Mouse (Mus musculus) limb, embryonic 15.5 days (tissue): Measurements from ENCODE around the gene Cd72. TPM values are rescaled to one million over a fixed set of nuclear protein-coding genes. Genes with fewer than 3 reads are reported as not detected.

Source experiments
- ATAC-seq: fragments of 200-750 bp; cut with Nextera tagmentation; 2 replicates; pipeline ENCODE4 v1.8.0; 2017; ENCODE audit warnings: low read depth, moderate TSS enrichment; ENCODE audit not compliant: insufficient number of reproducible peaks, low FRiP score, low TSS enrichment
- H3K27ac ChIP-seq: fragments of 300-500 bp; sonication (generic); 2 replicates; pipeline ENCODE4 v1.5.1; 2015; ENCODE audit warnings: moderate library complexity, mild to moderate bottlenecking, inconsistent platforms
- H3K27me3 ChIP-seq: fragments of 300-500 bp; sonication (generic); 2 replicates; pipeline ENCODE4 v1.6.1; 2015; ENCODE audit warnings: inconsistent platforms
- H3K36me3 ChIP-seq: fragments of 300-500 bp; sonication (generic); 2 replicates; pipeline ENCODE4 v1.6.1; 2015; ENCODE audit warnings: inconsistent platforms
- H3K4me1 ChIP-seq: fragments of 300-500 bp; sonication (generic); 2 replicates; pipeline ENCODE4 v1.6.1; 2015; ENCODE audit warnings: inconsistent platforms
- H3K4me2 ChIP-seq: fragments of 300-500 bp; sonication (generic); 2 replicates; pipeline ENCODE4 v1.6.1; 2015; ENCODE audit warnings: mild to moderate bottlenecking, inconsistent platforms
- H3K4me3 ChIP-seq: fragments of 300-500 bp; sonication (generic); 2 replicates; pipeline ENCODE4 v1.5.1; 2015; ENCODE audit warnings: mild to moderate bottlenecking, inconsistent platforms
- H3K9ac ChIP-seq: fragments of 300-500 bp; sonication (generic); 2 replicates; pipeline ENCODE4 v1.6.1; 2015; ENCODE audit warnings: inconsistent platforms
- H3K9me3 ChIP-seq: fragments of 300-500 bp; sonication (generic); 2 replicates; pipeline ENCODE4 v1.6.1; 2016; ENCODE audit warnings: inconsistent platforms
- WGBS: fragments of 180-500 bp; shearing (Covaris S2); methylation state at CpG from one replicate; pipeline ENCODE4 v1.1.7; 2015; 5-methylcytosine and 5-hydroxymethylcytosine counted together
- polyA plus RNA-seq: library from polyadenylated mRNA; unstranded; fragments of >200 nt; fragmentation: Nextera tagmentation; extraction: Ambion mirVana; gene quantifications from 2 replicates; pipeline ENCODE4 v1.2.1, GENCODE M21; 2015

Cd72 gene
- polyA plus RNA-seq, 1 experiment from 2014 or later = 4.1 TPM

- Histone ChIP-seq H3K36me3 (peaks cover 8% of the 10 kb centered on the region; the same call in 1 of the 2 replicates), H3K9ac (peak overlapping the region; percentile 52), H3K27ac (peak overlapping the region; percentile 89), H3K4me1 (peaks cover 33% of the 10 kb centered on the region), H3K27me3 (no peaks in the 10 kb centered on the region), H3K4me2 (peak overlapping the region; percentile 63), H3K9me3 (no peaks in the 10 kb centered on the region), H3K4me3 (peak overlapping the region; percentile 55)
- 69% methylated on average over 12 of the region's 12 CpGs for WGBS
- no peak for ATAC-seq
Observed at GRCm38 (mm10) chr4:43407071-43407920, 47.1 kb downstream of the Cd72 start.

DNA sequence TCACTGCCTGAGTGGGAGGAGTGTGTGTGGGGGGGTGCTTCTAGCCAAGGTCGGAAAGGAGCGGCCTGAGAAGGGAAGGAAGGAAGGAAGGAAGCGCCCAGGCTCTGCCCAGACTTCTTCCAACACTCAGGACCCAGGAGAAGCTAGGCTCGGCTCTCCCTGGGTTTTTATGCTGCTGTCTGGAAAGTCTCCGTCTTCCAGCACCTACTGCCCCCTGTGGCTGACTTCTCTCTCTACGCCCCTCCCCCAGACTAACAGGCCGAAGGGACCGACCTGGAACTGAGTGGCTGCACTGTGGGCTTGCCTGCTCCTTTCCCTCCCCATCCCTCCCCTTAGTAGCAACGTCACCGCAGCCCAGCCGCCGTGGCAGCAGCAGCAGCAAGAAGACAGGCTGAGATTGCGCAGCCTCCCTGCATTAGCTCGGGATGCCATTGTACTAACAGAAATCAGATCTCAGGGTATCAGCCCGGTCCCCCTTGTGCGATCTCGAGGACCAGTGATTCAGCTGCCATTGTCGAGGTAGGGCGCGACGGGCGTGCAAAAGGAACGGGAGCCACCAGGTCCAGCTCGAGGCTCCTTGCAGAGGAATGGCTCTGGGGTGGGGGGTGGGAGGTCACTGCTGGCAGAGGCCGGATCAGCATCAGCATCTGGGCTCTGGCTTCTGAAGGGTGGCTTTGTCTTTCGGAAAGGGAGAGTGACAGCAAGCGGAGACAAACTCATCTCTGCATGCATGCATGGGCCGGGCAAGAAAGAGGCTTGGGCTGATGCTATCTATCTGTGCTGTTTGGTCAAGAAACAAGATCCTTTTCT, 48.1 kb downstream of the Cd72 start:
- ATAC-seq = peak; percentile 92
- 3% methylated on average over 28 of the region's 28 CpGs for WGBS

DNA sequence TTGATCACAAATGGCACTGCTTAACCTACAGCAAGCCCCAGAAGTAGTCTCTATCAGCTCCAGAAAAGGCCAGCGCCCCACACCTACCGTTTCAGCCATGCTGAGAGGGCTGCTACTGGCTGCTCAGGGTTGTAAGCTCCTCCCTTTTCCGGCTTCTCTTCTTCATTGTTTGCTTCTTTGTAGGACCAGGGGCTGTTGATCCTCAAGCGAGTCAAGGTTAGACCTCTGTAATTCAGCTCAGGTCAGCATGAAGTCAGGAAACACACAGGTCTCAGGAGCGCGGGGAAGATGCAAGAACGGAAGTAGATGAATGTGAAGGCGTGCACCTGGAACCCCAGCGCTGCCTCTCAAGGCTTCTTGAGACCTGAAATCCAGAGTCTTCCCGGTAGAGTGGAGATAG, 49.7 kb downstream of the Cd72 start:
- no peak overlapping the region for H3K9ac ChIP-seq
- H3K4me3 ChIP-seq = no peak overlapping the region
- no peak overlapping the region for H3K4me2 ChIP-seq
- H3K36me3 ChIP-seq = 0 out of 2 replicates have a peak, but pooled peaks cover 2% of the 10 kb centered on the region
- peaks cover 59% of the 10 kb centered on the region for H3K4me1 ChIP-seq
- no peaks in the 10 kb centered on the region for H3K9me3 ChIP-seq
- no peak overlapping the region for H3K27ac ChIP-seq
- ATAC-seq = no peak
- 94% methylated on average over 10 of the region's 10 CpGs for WGBS
- H3K27me3 ChIP-seq = no peaks in the 10 kb centered on the region

More for the DNA sequence above, 48.1 kb downstream of the Cd72 start:
- H3K27me3 ChIP-seq = no peaks in the 10 kb centered on the region
- peak overlapping the region; percentile 52 for H3K9ac ChIP-seq
- peaks cover 42% of the 10 kb centered on the region for H3K4me1 ChIP-seq
- peak overlapping the region; percentile 55 for H3K4me3 ChIP-seq
- no peaks in the 10 kb centered on the region for H3K9me3 ChIP-seq
- peaks cover 4% of the 10 kb centered on the region; the same call in 1 of the 2 replicates for H3K36me3 ChIP-seq
- H3K4me2 ChIP-seq = peak overlapping the region; percentile 63
- H3K27ac ChIP-seq = peak overlapping the region; percentile 89

- Histone ChIP-seq H3K4me1 (peaks cover 66% of the 10 kb centered on the region), H3K27ac (0 out of 2 replicates have a peak overlapping the region, but pooled peaks have one; percentile 33), H3K4me3 (no peak overlapping the region), H3K9ac (no peak overlapping the region), H3K4me2 (no peak overlapping the region), H3K9me3 (no peaks in the 10 kb centered on the region), H3K36me3 (no peaks in the 10 kb centered on the region), H3K27me3 (no peaks in the 10 kb centered on the region)
- 53% methylated on average over 9 of the region's 9 CpGs for WGBS
- ATAC-seq = no peak
Observed at GRCm38 (mm10) chr4:43402212-43402611, 52.2 kb downstream of the Cd72 start.

DNA sequence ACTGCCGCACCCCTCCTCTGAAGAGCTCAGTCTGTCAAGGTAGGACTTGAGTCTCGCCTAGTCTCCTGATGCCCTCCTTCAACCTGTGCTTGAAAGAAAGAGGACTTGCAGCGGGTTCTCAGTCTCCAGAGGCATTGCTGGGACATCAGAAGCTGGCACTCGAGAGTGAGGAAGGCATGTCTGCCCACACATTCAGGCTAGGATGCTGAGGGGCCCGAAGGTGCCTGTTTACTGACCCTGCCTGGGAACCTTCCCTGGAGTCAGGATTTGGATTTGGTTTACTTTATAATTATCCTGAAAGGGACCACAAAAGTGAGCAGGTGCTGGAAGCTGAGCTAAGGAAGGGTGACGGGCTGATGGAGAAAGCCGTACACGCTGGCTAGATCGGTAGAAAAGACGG, 52.9 kb downstream of the Cd72 start:
- no peak overlapping the region for H3K4me3 ChIP-seq

GRCm38 (mm10) chr4:43400976-43401375, 53.5 kb downstream of the Cd72 start:
- Histone ChIP-seq H3K4me2 (no peak overlapping the region), H3K4me3 (no peak overlapping the region), H3K27ac (no peak overlapping the region), H3K9me3 (no peaks in the 10 kb centered on the region), H3K27me3 (no peaks in the 10 kb centered on the region), H3K9ac (no peak overlapping the region), H3K4me1 (peaks cover 62% of the 10 kb centered on the region), H3K36me3 (no peaks in the 10 kb centered on the region)
- WGBS = 28% methylated on average over 10 of the region's 10 CpGs
- peak; percentile 56; the same call in 1 of the 2 replicates for ATAC-seq

More for the DNA sequence above, 52.9 kb downstream of the Cd72 start:
- H3K4me2 ChIP-seq = no peak overlapping the region
- WGBS = 82% methylated on average over 10 of the region's 10 CpGs
- peaks cover 67% of the 10 kb centered on the region for H3K4me1 ChIP-seq
- H3K27ac ChIP-seq = no peak overlapping the region; the same call in 1 of the 2 replicates
- no peak for ATAC-seq
- no peaks in the 10 kb centered on the region for H3K27me3 ChIP-seq
- H3K9ac ChIP-seq = no peak overlapping the region
- H3K9me3 ChIP-seq = no peaks in the 10 kb centered on the region
- no peaks in the 10 kb centered on the region for H3K36me3 ChIP-seq

DNA sequence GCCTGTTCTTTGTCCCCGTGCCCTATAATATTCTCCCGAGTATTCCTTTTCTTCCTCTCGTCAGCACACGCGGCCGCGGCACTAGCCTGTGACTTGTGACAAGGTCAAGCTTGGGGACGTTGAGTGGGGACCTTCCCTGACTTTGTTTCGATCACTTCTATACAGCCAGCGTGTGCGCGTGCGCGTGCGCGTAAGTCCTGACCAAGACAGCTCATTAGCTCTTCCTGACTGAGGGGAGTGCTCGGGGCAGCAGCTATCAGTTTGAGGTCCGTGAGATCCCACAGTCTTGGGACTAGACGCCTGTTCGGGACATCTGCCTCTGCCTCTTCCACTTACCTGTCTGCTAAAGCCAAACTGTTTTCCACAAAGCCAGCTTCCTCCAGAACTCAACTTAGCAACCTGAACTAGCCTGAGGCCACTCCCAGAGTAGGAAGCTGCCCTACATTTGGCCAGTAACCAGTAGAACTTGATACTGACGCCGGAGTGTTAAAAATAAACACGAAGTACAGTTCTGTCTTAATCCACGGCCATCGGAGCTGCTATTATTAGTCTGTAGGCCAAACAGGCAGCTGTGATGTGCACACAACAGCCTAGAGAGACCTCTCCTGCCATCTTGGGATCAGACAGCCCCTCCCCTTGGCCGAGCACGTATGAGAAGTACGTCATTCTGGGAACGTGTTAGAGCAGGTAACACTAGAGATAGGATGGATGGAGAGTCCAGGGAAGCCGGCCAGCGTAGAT, 54.9 kb downstream of the Cd72 start:
- Histone ChIP-seq H3K4me1 (peaks cover 61% of the 10 kb centered on the region), H3K4me3 (no peak overlapping the region), H3K9me3 (no peaks in the 10 kb centered on the region), H3K27ac (peak overlapping the region; percentile 65), H3K9ac (no peak overlapping the region), H3K27me3 (no peaks in the 10 kb centered on the region), H3K4me2 (peak overlapping the region; percentile 17; the same call in 1 of the 2 replicates), H3K36me3 (no peaks in the 10 kb centered on the region)
- ATAC-seq = no peak
- WGBS = 64% methylated on average over 31 of the region's 31 CpGs

DNA sequence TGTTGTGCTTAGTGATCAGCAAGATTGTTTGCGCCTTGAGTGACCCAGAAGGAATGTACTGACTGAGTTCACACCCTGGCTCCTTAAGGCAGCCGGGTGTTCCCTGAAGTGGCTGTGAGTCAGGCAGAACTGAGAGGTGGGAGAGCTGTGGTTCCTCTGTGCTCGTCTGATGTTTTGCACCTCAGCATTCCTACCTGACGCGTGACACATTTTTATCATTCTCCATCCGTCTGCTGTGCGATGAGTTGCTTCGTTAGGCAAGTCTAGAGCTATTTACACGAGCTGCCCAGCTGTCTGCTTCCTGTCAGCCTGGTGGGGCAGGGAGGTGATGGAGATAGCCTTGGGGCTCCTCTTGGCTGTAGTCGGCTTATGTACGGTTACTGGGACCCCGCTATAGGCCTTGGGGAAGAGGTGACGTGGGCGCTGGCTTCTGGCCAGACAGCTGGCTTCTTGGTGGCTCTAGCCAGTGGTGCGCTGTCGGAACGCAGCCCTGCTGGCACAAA, 55.5 kb downstream of the Cd72 start:
- H3K36me3 ChIP-seq = no peaks in the 10 kb centered on the region
- H3K4me2 ChIP-seq = peak overlapping the region; percentile 17
- 27% methylated on average over 17 of the region's 17 CpGs for WGBS
- H3K27ac ChIP-seq = peak overlapping the region; percentile 65
- H3K9me3 ChIP-seq = no peaks in the 10 kb centered on the region
- H3K4me1 ChIP-seq = peaks cover 67% of the 10 kb centered on the region
- H3K27me3 ChIP-seq = no peaks in the 10 kb centered on the region
- H3K4me3 ChIP-seq = no peak overlapping the region
- peak; percentile 55; the same call in 1 of the 2 replicates for ATAC-seq
- no peak overlapping the region for H3K9ac ChIP-seq

- ATAC-seq = no peak
- no peaks in the 10 kb centered on the region for H3K9me3 ChIP-seq
- H3K9ac ChIP-seq = no peak overlapping the region
- no peaks in the 10 kb centered on the region for H3K36me3 ChIP-seq
- peaks cover 68% of the 10 kb centered on the region for H3K4me1 ChIP-seq
- no peak overlapping the region for H3K4me2 ChIP-seq
- H3K4me3 ChIP-seq = no peak overlapping the region
- peak overlapping the region; percentile 38; the same call in 1 of the 2 replicates for H3K27ac ChIP-seq
- H3K27me3 ChIP-seq = no peaks in the 10 kb centered on the region
- 61% methylated on average over 4 of the region's 4 CpGs for WGBS
Observed at GRCm38 (mm10) chr4:43398014-43398413, 56.4 kb downstream of the Cd72 start.
